24 mouse cellular contexts compared by ENCODE assay signal in genomic region chr15:13030641-13031040, GRCm38 (mm10).
A peak's percentile ranks its signal among the peaks of the same experiment; 100 is the strongest.
DNase-seq lines count a peak whose midpoint lies in the region; ATAC-seq and TF ChIP-seq lines count a peak whose summit lies in the region.
"Had no signal": no experiment of that assay in that cellular context is flagged by ENCODE, and none has a peak within 500 bp of the region (broad histone marks: within the 10 kb centered on the region; RNA-seq: fewer than 3 reads in every experiment).

No protein-coding gene starts in this region.

- ATAC-seq in frontal cortex, adult (ENCODE audit: low TSS enrichment): peak; percentile 89
- ATAC-seq in forebrain, embryonic 16.5 days: no peak
- ATAC-seq: activated CD4-positive, CD25-positive, alpha-beta regulatory T cell, adult 4 months; CD4-positive, CD25-positive, alpha-beta regulatory T cell, adult 4 months; forebrain, embryonic 13.5 days; forebrain, embryonic 15.5 days; Patski had no signal

- no peak overlapping the region for H3K4me3 ChIP-seq in left cerebral cortex, adult 2 months
- H3K4me3 ChIP-seq in forebrain, embryonic 16.5 days (replicated peaks; ENCODE audit: low read length): no peak overlapping the region
- H3K4me3 ChIP-seq: embryonic facial prominence, embryonic 10.5 days; embryonic facial prominence, embryonic 12.5 days; forebrain, embryonic 13.5 days; forebrain, embryonic 15.5 days had no signal

- 83% methylated on average over 2 of the region's 2 CpGs for WGBS in forebrain, embryonic 16.5 days

- no peaks in the 10 kb centered on the region for H3K9me3 ChIP-seq in forebrain, embryonic 16.5 days (ENCODE audit: control insufficient read depth, low read length)
- H3K9me3 ChIP-seq: embryonic facial prominence, embryonic 10.5 days; embryonic facial prominence, embryonic 12.5 days; forebrain, embryonic 13.5 days; forebrain, embryonic 15.5 days; G1E had no signal

- no peaks in the 10 kb centered on the region for H3K4me1 ChIP-seq in forebrain, embryonic 16.5 days (replicated peaks; ENCODE audit: control insufficient read depth, insufficient read depth, low read length)
- H3K4me1 ChIP-seq: embryonic facial prominence, embryonic 10.5 days; embryonic facial prominence, embryonic 12.5 days; forebrain, embryonic 13.5 days; forebrain, embryonic 15.5 days had no signal

- DNase-seq in frontal cortex, postnatal 36 days (ENCODE audit: low spot score in 2 of 2): no peak
- DNase-seq in left cerebral cortex, adult 2 months (ENCODE audit: extremely low spot score in 1 of 2, low spot score in 2 of 2): no peak
- DNase-seq in left cerebral cortex, adult 8-10 months (ENCODE audit: low spot score in 2 of 2): no peak
- DNase-seq: adrenal gland, adult 8-10 months; adrenal gland, postnatal 14 days; adrenal gland, postnatal 36 days; B cell, adult 2 months; cerebellum, adult 11 months; cerebellum, adult 18-20 months; cerebellum, adult 8-10 months; cerebellum, adult 9-11 months; cerebellum, postnatal 14 days; cerebellum, postnatal 36 days had no signal

- no peak overlapping the region for H3K9ac ChIP-seq in forebrain, embryonic 16.5 days (replicated peaks; ENCODE audit: low read depth, low read length)
- H3K9ac ChIP-seq: embryonic facial prominence, embryonic 12.5 days; forebrain, embryonic 13.5 days; forebrain, embryonic 15.5 days had no signal

- intact Hi-C loops in left cerebral cortex, adult 2 months (cut with DNase I): no loop called here

- no peak overlapping the region for H3K4me2 ChIP-seq in forebrain, embryonic 16.5 days (ENCODE audit: low read length)
- H3K4me2 ChIP-seq: embryonic facial prominence, embryonic 12.5 days; forebrain, embryonic 13.5 days; forebrain, embryonic 15.5 days had no signal

- TF ChIP-seq CTCF in left cerebral cortex, adult 2 months (IDR thresholded peaks at IDR 0.05): no peak

- H3K27ac ChIP-seq in left cerebral cortex, adult 2 months: peak overlapping the region; percentile 81
- no peak overlapping the region for H3K27ac ChIP-seq in forebrain, embryonic 16.5 days (ENCODE audit: low read length)
- H3K27ac ChIP-seq: embryonic facial prominence, embryonic 10.5 days; embryonic facial prominence, embryonic 12.5 days; forebrain, embryonic 13.5 days; forebrain, embryonic 15.5 days had no signal

- 0 out of 2 replicates have a peak, but pooled peaks cover 2% of the 10 kb centered on the region for H3K36me3 ChIP-seq in forebrain, embryonic 16.5 days (ENCODE audit: control insufficient read depth, insufficient read depth)
- H3K36me3 ChIP-seq: embryonic facial prominence, embryonic 12.5 days; forebrain, embryonic 15.5 days; G1E had no signal

- no peaks in the 10 kb centered on the region for H3K27me3 ChIP-seq in forebrain, embryonic 16.5 days (replicated peaks; ENCODE audit: control insufficient read depth, insufficient read depth, low read length)
- H3K27me3 ChIP-seq: CH12.LX; embryonic facial prominence, embryonic 12.5 days; forebrain, embryonic 13.5 days; forebrain, embryonic 15.5 days had no signal
